Mouse (Mus musculus): ENCODE measurements around the gene Gm20388.

Gene Gm20388

DNA sequence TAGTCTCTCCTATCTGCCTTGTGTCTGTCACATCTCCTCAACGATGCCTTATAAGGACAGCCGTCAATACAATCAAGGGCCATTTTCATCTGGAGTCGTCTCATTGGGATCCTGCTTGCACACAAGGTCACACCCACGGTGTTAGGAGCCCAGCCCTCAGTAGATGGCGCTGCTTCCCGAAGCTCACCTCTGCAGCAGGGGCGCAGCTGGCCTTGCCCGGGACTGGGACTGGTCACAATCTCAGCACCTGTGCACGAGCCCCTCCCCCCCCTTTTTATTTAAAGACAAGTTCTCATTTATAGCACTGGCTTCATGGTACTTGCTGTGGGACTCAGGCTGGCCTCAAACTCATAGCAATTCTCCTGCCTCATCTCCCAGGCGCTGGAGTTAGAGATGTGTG lies 773.0 kb downstream of the Gm20388 start:
- peak; percentile 87 to 88 for DNase-seq

GRCm38 (mm10) chr8:120684082-120684481 lies 773.4 kb downstream of the Gm20388 start:
- DNase-seq = no peak

GRCm38 (mm10) chr8:120685097-120685496 lies 774.5 kb downstream of the Gm20388 start:
- DNase-seq = no peak

DNA sequence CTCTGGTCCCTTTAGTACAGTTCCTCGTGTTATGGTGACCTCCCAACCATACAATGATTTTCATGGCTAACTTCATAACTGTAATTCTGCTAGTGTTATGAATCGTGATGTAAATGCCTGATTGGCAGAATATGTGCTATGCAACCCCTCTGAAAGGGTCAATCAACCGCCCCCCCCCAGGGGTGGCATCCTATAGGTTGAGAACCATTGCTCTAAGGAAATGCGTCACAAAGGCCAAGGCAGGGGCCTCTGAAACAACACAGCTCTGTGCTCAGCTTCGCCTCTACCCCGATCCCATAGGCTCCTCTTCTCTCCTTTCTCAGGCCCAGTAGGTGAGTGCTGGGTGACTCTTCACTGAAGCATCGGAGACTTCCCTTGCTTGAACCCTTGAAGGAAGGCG lies 775.0 kb downstream of the Gm20388 start:
- no peak for DNase-seq

GRCm38 (mm10) chr8:120686051-120686450 lies 775.4 kb downstream of the Gm20388 start:
- DNase-seq = peak in 1 of 2 experiments; percentile 34

GRCm38 (mm10) chr8:120686576-120686975 lies 775.9 kb downstream of the Gm20388 start:
- DNase-seq = no peak

- no peak for DNase-seq
Observed at GRCm38 (mm10) chr8:120687786-120688185, 777.1 kb downstream of the Gm20388 start.

- DNase-seq = no peak
Observed at GRCm38 (mm10) chr8:120688511-120688910, 777.9 kb downstream of the Gm20388 start.

- no peak for DNase-seq
Observed at GRCm38 (mm10) chr8:120692934-120693333, 782.3 kb downstream of the Gm20388 start.

GRCm38 (mm10) chr8:120693861-120694493 lies 783.3 kb downstream of the Gm20388 start:
- peak; percentile 51 to 57 for DNase-seq

GRCm38 (mm10) chr8:120696401-120697153 lies 785.9 kb downstream of the Gm20388 start:
- DNase-seq = no peak

DNA sequence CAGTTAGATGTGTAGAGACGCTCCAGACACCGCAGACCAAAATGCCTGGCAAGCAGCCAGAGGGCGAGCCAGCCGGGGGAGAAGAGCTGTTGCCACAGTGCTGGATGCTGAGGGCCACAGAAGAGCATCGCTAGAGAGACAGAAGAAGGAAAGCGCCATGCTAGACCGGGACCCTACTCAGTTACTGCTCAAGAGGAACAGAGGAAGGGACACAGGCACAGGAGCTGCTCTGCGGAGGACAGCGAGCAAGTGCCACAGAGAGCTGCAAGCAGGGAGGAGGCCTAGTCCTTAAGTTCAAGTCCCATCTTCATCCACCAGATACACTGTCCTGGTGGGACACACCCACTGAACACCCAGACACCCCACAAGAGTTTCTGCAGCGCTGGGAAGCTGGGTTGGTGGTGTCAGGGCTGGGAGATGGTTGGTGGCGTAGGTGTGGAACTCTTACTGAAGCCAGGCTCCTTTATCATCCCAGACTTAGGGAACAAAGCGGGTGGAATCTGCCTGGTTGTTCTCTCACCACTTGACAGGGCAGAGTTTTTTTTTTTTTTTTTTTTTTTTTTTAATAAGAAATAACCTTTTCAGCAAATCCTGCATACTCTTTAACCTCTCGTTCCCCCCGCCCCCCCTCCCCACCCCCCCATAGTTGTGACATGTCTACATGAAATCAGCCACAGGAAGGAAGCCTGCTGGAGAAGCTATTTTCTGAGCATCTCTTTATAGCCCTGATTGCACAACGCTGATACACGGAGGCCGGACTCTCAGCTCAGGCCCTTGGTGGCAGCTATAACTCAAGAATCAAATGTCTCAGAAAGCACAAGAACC lies 786.7 kb downstream of the Gm20388 start:
- DNase-seq = peak in 1 of 2 experiments; percentile 41

DNA sequence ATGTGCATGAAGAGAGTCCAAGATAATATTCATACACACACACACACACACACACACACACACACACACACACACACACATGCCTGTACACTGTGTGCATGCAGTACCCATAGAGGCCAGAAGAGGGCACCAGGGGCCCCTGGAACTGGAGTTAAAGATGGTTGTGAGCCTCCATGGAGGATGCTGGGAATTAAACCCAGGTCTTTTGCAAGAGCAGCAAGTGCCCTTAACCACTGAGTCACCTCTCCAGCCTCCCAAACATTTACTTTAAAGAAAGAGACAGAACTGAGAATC lies 787.3 kb downstream of the Gm20388 start:
- DNase-seq = peak; percentile 75 to 76

- no peak for DNase-seq
Observed at GRCm38 (mm10) chr8:120698426-120698825, 787.8 kb downstream of the Gm20388 start.

GRCm38 (mm10) chr8:120699079-120699478 lies 788.4 kb downstream of the Gm20388 start:
- DNase-seq = no peak

GRCm38 (mm10) chr8:120699565-120699964 lies 788.9 kb downstream of the Gm20388 start:
- DNase-seq = no peak

- no peak for DNase-seq
Observed at GRCm38 (mm10) chr8:120700053-120700452, 789.4 kb downstream of the Gm20388 start.

DNA sequence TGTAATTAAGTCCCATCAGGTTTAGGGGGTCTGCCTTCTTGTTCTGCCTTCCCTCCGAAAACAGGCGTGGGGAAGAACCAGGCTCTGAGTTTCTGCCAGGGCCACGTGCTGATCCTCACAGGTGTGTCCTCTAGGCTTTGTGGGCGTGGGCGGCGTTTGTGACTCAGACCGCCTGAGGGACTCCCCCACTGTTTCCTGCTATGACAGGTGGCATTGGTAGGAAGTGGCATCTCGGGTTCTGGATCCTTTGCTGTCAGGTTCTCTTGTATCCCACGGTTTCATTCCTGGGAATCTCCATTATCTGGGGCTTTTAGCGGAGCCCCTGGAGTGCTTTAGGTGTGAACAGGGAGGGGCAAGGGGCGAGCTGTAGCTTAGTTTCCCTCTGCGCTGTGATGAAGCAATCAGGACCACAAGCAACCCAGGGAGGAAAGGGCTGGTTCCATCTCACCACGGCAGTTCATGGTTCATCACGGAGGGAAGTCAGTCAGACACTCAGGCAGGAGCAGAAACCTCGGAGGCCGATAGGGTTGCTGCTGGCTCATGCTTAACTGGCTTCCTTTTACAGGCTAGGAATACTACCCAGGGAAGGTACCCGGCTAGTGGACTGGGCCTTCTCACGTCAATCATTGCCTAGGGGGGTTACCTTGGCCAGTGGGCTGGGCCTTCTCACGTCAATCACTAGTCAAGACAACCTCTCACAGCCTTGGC lies 791.3 kb downstream of the Gm20388 start:
- peak; percentile 91 to 93 for DNase-seq

DNA sequence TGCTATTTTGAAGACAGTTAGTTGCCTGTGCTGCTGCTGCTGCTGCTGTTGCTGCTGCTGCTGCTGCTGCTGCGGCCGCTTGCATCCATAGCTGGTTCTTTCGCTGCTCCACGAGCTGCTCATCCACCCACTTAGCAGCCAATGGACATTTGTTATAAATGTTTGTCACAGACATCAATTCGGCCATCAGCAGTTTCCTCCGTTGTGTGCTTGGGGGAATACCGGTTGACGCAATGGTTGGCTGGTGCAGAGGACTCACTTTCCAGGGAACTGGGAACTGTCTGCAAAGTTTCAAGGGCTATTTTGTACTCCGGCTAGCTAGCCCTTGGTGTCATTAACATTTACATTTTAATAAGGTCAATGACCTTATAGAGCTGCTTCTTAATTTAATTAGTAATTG lies 793.6 kb downstream of the Gm20388 start:
- DNase-seq = no peak

DNA sequence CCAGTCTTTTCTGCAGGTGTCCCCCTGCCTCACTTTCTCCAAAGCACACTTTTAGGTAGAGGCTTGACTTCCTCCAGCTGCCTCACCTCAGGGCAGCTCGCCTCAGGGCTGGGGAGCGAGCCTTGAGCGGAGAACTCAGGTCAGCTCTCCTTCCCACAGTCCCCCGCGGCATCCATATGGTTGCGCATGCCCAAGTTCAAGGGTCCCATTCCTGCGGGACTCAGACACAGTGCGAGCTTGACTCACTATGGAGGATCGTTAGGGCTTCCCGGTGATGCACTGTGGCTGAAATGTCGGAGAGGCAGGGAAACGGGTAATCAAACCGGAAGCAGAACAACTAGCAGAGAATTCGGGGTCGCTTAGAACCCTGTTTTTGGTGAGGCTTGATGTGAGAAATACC lies 794.5 kb downstream of the Gm20388 start:
- no peak for DNase-seq

- no peak for DNase-seq
Observed at GRCm38 (mm10) chr8:120706193-120706592, 795.6 kb downstream of the Gm20388 start.

GRCm38 (mm10) chr8:120709176-120709575 lies 798.5 kb downstream of the Gm20388 start:
- DNase-seq = no peak

DNA sequence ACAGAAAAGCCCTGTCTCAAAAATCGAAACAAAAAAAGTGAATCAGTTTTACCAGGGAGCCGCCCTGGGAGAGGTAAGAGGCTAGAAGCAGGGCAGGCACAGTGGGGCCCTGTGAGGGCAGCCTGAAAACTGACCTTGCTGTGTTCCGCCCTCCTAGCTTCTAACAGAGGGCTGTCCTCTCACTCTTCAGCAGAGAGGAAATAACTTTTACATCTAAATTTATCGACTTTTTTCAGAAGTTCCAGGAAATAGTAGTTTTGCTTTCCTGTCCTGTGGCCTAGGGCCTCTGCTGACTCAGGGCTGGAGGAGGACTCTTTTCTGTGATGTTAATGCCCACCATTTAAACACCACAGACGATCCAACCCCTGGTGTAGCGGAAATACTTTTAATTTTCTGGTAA lies 804.6 kb downstream of the Gm20388 start:
- peak; percentile 36 to 43 for DNase-seq

All from B cell, adult 2 months (primary cell).